Mouse (Mus musculus): Measurements from ENCODE around the gene Dab2ip.

- TF ChIP-seq CTCF (IDR thresholded peaks at IDR 0.05; ENCODE audit: low read depth, low read length) (no peak), POLR2A (IDR thresholded peaks at IDR 0.05; ENCODE audit: extremely low read depth, insufficient read depth, low read length) (no peak)
These were observed 16.6 kb downstream of the Dab2ip start for GRCm38 (mm10) chr2:35574643-35575042.

Data from liver, adult 2 months (tissue).